10 mouse cellular contexts compared by ENCODE assay signal in the genomic region with DNA sequence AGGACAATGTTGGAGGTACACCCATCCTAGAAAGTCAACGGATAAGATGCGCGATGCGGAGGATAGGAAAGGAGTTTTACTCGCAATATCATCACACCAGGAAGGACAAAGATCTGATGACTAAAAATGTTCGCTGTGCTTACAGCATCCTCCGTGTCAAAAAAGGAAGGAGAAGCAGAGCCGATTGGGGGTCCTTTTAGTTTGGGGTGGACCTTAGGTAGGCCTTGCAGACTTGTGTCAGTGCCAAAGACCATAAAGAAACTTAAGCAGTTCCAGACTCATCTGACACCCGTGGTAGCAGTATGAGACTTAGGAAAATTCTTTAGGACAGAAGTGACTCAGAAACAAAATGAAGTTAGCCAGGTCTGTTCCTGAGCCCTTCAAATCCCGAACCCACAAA. TPM values are rescaled to one million over a fixed set of nuclear protein-coding genes. Genes with fewer than 3 reads are reported as not detected.
DNase-seq lines count a peak whose midpoint lies in the region; ATAC-seq and TF ChIP-seq lines count a peak whose summit lies in the region.
"Not testable (repeated sequence)": the region's sequence is repeated elsewhere in the genome, so short reads cannot be mapped to it uniquely, and the experiment has no call there.
"Had no signal": no experiment of that assay in that cellular context is flagged by ENCODE, and none has a peak within 500 bp of the region (broad histone marks: within the 10 kb centered on the region; RNA-seq: fewer than 3 reads in every experiment).

No protein-coding gene starts in this region.

- H3K9ac ChIP-seq in ES-Bruce4 (ENCODE audit: low read depth, poor library complexity, severe bottlenecking): peak overlapping the region; percentile 52; the same call in 1 of the 2 replicates
- peak overlapping the region; percentile 38; the same call in 1 of the 2 replicates for H3K9ac ChIP-seq in embryonic facial prominence, embryonic 12.5 days
- H3K9ac ChIP-seq in forebrain, postnatal 0 days: 0 out of 2 replicates have a peak overlapping the region, but pooled peaks have one; percentile 33
- peak overlapping the region; percentile 96; the same call in 1 of the 2 replicates for H3K9ac ChIP-seq in hindbrain, embryonic 12.5 days
- peak overlapping the region; percentile 42; the same call in 1 of the 2 replicates for H3K9ac ChIP-seq in kidney, postnatal 0 days (ENCODE audit: low read depth, low read length)
- peak overlapping the region; percentile 55 for H3K9ac ChIP-seq in liver, embryonic 16.5 days (ENCODE audit: low read depth, low read length)
- H3K9ac ChIP-seq in midbrain, embryonic 14.5 days (replicated peaks; ENCODE audit: low read length): peak overlapping the region; percentile 90; the same call in 1 of the 2 replicates
- H3K9ac ChIP-seq in stomach, embryonic 14.5 days (replicated peaks; ENCODE audit: low read depth, low read length): 0 out of 2 replicates have a peak overlapping the region, but pooled peaks have one; percentile 10

- ATAC-seq in embryonic facial prominence, embryonic 12.5 days (ENCODE audit: insufficient number of reproducible peaks, insufficient read depth, low FRiP score, low TSS enrichment): 0 out of 2 replicates have a peak, but pooled peaks have one; percentile 3
- ATAC-seq in forebrain, postnatal 0 days; hindbrain, embryonic 12.5 days (ENCODE audit: low FRiP score); kidney, postnatal 0 days (replicated peaks; ENCODE audit: low FRiP score, low read depth); liver, embryonic 16.5 days (ENCODE audit: low read depth); midbrain, embryonic 14.5 days (ENCODE audit: low FRiP score, low TSS enrichment); stomach, embryonic 14.5 days (ENCODE audit: insufficient number of reproducible peaks, insufficient read depth, low FRiP score, low read depth): not testable (repeated sequence)

- H3K9me3 ChIP-seq in ES-Bruce4 (replicated peaks; ENCODE audit: control insufficient read depth, insufficient read depth, low read length, poor library complexity, severe bottlenecking); embryonic facial prominence, embryonic 12.5 days; forebrain, postnatal 0 days (ENCODE audit: low read length); hindbrain, embryonic 12.5 days (replicated peaks); kidney, postnatal 0 days (replicated peaks; ENCODE audit: low read length); liver, embryonic 16.5 days (replicated peaks; ENCODE audit: control insufficient read depth, low read length); midbrain, embryonic 14.5 days (ENCODE audit: control insufficient read depth, low read length); stomach, embryonic 14.5 days (ENCODE audit: control insufficient read depth, low read depth, low read length): not testable (repeated sequence)

- H3K4me1 ChIP-seq in ES-Bruce4 (ENCODE audit: control insufficient read depth, insufficient read depth, low read length); kidney, postnatal 0 days (replicated peaks; ENCODE audit: insufficient read depth, low read length): not testable (repeated sequence)
- H3K4me1 ChIP-seq in embryonic facial prominence, embryonic 12.5 days: peaks cover 19% of the 10 kb centered on the region
- peaks cover 15% of the 10 kb centered on the region for H3K4me1 ChIP-seq in forebrain, postnatal 0 days (ENCODE audit: insufficient read depth)
- H3K4me1 ChIP-seq in hindbrain, embryonic 12.5 days: peaks cover 29% of the 10 kb centered on the region
- H3K4me1 ChIP-seq in liver, embryonic 16.5 days (ENCODE audit: control insufficient read depth, low read depth, low read length): peaks cover 19% of the 10 kb centered on the region
- H3K4me1 ChIP-seq in midbrain, embryonic 14.5 days (ENCODE audit: control insufficient read depth, insufficient read depth, low read length): peaks cover 21% of the 10 kb centered on the region
- peaks cover 19% of the 10 kb centered on the region for H3K4me1 ChIP-seq in stomach, embryonic 14.5 days (ENCODE audit: control insufficient read depth, insufficient read depth, low read length)

- TF ChIP-seq EP300 in ES-Bruce4 (IDR thresholded peaks at IDR 0.05; ENCODE audit: insufficient read depth, low read depth, low read length): not testable (repeated sequence)

- not testable (repeated sequence) for TF ChIP-seq POLR2A in ES-Bruce4 (IDR thresholded peaks at IDR 0.05; ENCODE audit: insufficient read depth, low read length)

- DNase-seq in forebrain, postnatal 0 days: peak; percentile 5
- not testable (repeated sequence) for DNase-seq in kidney, postnatal 0 days (ENCODE audit: low spot score); midbrain, embryonic 14.5 days

- peak overlapping the region; percentile 95 for H3K4me2 ChIP-seq in embryonic facial prominence, embryonic 12.5 days (replicated peaks)
- H3K4me2 ChIP-seq in forebrain, postnatal 0 days (ENCODE audit: low read depth): peak overlapping the region; percentile 85
- peak overlapping the region; percentile 42 for H3K4me2 ChIP-seq in hindbrain, embryonic 12.5 days (replicated peaks)
- H3K4me2 ChIP-seq in kidney, postnatal 0 days (ENCODE audit: low read length): peak overlapping the region; percentile 82
- peak overlapping the region; percentile 57 for H3K4me2 ChIP-seq in liver, embryonic 16.5 days (ENCODE audit: low read depth, low read length)
- H3K4me2 ChIP-seq in midbrain, embryonic 14.5 days (ENCODE audit: low read length): peak overlapping the region; percentile 48
- peak overlapping the region; percentile 29; the same call in 1 of the 2 replicates for H3K4me2 ChIP-seq in stomach, embryonic 14.5 days (replicated peaks; ENCODE audit: low read depth, low read length)

- peak overlapping the region; percentile 65; the same call in 1 of the 2 replicates for H3K27ac ChIP-seq in ES-Bruce4 (ENCODE audit: insufficient read depth, low read length)
- H3K27ac ChIP-seq in embryonic facial prominence, embryonic 12.5 days: peak overlapping the region; percentile 91
- not testable (repeated sequence) for H3K27ac ChIP-seq in forebrain, postnatal 0 days (ENCODE audit: low read depth, low read length); kidney, postnatal 0 days
- H3K27ac ChIP-seq in hindbrain, embryonic 12.5 days: peak overlapping the region; percentile 87; the same call in 1 of the 2 replicates
- peak overlapping the region; percentile 74 for H3K27ac ChIP-seq in liver, embryonic 16.5 days (ENCODE audit: low read length)
- 0 out of 2 replicates have a peak overlapping the region, but pooled peaks have one; percentile 32 for H3K27ac ChIP-seq in midbrain, embryonic 14.5 days (replicated peaks; ENCODE audit: low read depth, low read length)
- H3K27ac ChIP-seq in stomach, embryonic 14.5 days (ENCODE audit: low read length): peak overlapping the region; percentile 52; the same call in 1 of the 2 replicates

- TF ChIP-seq CTCF in ES-Bruce4 (IDR thresholded peaks at IDR 0.05; ENCODE audit: low read depth, low read length); forebrain, postnatal 0 days (IDR thresholded peaks at IDR 0.05; ENCODE audit: low read depth); kidney, postnatal 0 days (IDR thresholded peaks at IDR 0.05; ENCODE audit: low read depth): not testable (repeated sequence)

- H3K36me3 ChIP-seq in ES-Bruce4 (ENCODE audit: control insufficient read depth, insufficient read depth, low read length, poor library complexity, severe bottlenecking): peaks cover 15% of the 10 kb centered on the region
- peaks cover 10% of the 10 kb centered on the region for H3K36me3 ChIP-seq in embryonic facial prominence, embryonic 12.5 days
- not testable (repeated sequence) for H3K36me3 ChIP-seq in forebrain, postnatal 0 days (ENCODE audit: insufficient read depth); hindbrain, embryonic 12.5 days; kidney, postnatal 0 days (ENCODE audit: insufficient read depth, low read length); liver, embryonic 16.5 days (ENCODE audit: control insufficient read depth, insufficient read depth); midbrain, embryonic 14.5 days (ENCODE audit: control insufficient read depth, insufficient read depth, low read length)
- H3K36me3 ChIP-seq in stomach, embryonic 14.5 days (ENCODE audit: control insufficient read depth, insufficient read depth, low read length): peaks cover 21% of the 10 kb centered on the region

- H3K4me3 ChIP-seq in ES-Bruce4 (ENCODE audit: low read depth, low read length): peak overlapping the region; percentile 54
- H3K4me3 ChIP-seq in embryonic facial prominence, embryonic 12.5 days: peak overlapping the region; percentile 71
- H3K4me3 ChIP-seq in forebrain, postnatal 0 days (ENCODE audit: low read depth, low read length): peak overlapping the region; percentile 79
- H3K4me3 ChIP-seq in hindbrain, embryonic 12.5 days: peak overlapping the region; percentile 98
- peak overlapping the region; percentile 77; the same call in 1 of the 2 replicates for H3K4me3 ChIP-seq in kidney, postnatal 0 days (replicated peaks; ENCODE audit: low read depth, low read length)
- H3K4me3 ChIP-seq in liver, embryonic 16.5 days (ENCODE audit: low read depth, low read length): peak overlapping the region; percentile 76
- peak overlapping the region; percentile 75 for H3K4me3 ChIP-seq in midbrain, embryonic 14.5 days (replicated peaks; ENCODE audit: low read depth, low read length)
- H3K4me3 ChIP-seq in stomach, embryonic 14.5 days (ENCODE audit: low read depth, low read length): peak overlapping the region; percentile 74

- 4% methylated on average over 10 of the region's 10 CpGs for WGBS in embryonic facial prominence, embryonic 12.5 days
- WGBS in forebrain, postnatal 0 days: 4% methylated on average over 8 of the region's 10 CpGs
- WGBS in hindbrain, embryonic 12.5 days: 5% methylated on average over 10 of the region's 10 CpGs
- WGBS in kidney, postnatal 0 days: 4% methylated on average over 6 of the region's 10 CpGs
- WGBS in liver, embryonic 16.5 days (ENCODE audit: insufficient replicate concordance): 1% methylated on average over 10 of the region's 10 CpGs
- WGBS in midbrain, embryonic 14.5 days: 5% methylated on average over 9 of the region's 10 CpGs
- WGBS in stomach, embryonic 14.5 days: 3% methylated on average over 9 of the region's 10 CpGs

- not testable (repeated sequence) for H3K27me3 ChIP-seq in ES-Bruce4 (ENCODE audit: control insufficient read depth, insufficient read depth, low read length, poor library complexity, severe bottlenecking); embryonic facial prominence, embryonic 12.5 days; forebrain, postnatal 0 days (ENCODE audit: insufficient read depth, low read length); hindbrain, embryonic 12.5 days; kidney, postnatal 0 days (ENCODE audit: insufficient read depth, low read length); liver, embryonic 16.5 days (ENCODE audit: control insufficient read depth, insufficient read depth, low read depth, low read length); midbrain, embryonic 14.5 days (ENCODE audit: control insufficient read depth, insufficient read depth, low read length); stomach, embryonic 14.5 days (ENCODE audit: control insufficient read depth, insufficient read depth, low read length)

RNA-seq across cellular contexts. Expression of a gene that starts 0.6 kb away (rescaled TPM):
- 75.8 and 82.7 TPM in 2 replicates for polyA plus RNA-seq in ES-Bruce4 (2011; ENCODE audit: insufficient read depth, insufficient read length, low read depth, missing spikeins)
- polyA plus RNA-seq in embryonic facial prominence, embryonic 12.5 days (2016; fragmentation: Nextera tagmentation; extraction: Ambion mirVana): 40.1 and 40.2 TPM in 2 replicates
- total RNA-seq in forebrain, postnatal 0 days (2014; rRNA removed): 38.5 and 47.6 TPM in 2 replicates
- 18.5 and 24.5 TPM in 2 replicates for polyA plus RNA-seq in forebrain, postnatal 0 days (2015; fragmentation: Nextera tagmentation; extraction: Ambion mirVana)
- polyA plus RNA-seq in hindbrain, embryonic 12.5 days (2016; fragmentation: Nextera tagmentation; extraction: Ambion mirVana): 34.2 and 35.0 TPM in 2 replicates
- polyA plus RNA-seq in kidney, postnatal 0 days (2015; fragmentation: Nextera tagmentation; extraction: Ambion mirVana): 15.6 and 18.5 TPM in 2 replicates
- polyA plus RNA-seq in liver, embryonic 16.5 days (2015; fragmentation: Nextera tagmentation; extraction: Ambion mirVana): 10.5 and 11.3 TPM in 2 replicates
- polyA plus RNA-seq in midbrain, embryonic 14.5 days (2014; fragmentation: Nextera tagmentation; extraction: Ambion mirVana): 32.7 and 40.0 TPM in 2 replicates
- 42.3 and 43.3 TPM in 2 replicates for polyA plus RNA-seq in stomach, embryonic 14.5 days (2014; fragmentation: Nextera tagmentation; extraction: Ambion mirVana)

RNA-seq across cellular contexts. Expression of a gene that starts 31.5 kb away (rescaled TPM):
- polyA plus RNA-seq in ES-Bruce4 (2011; ENCODE audit: insufficient read depth, insufficient read length, low read depth, missing spikeins): not detected in 2 replicates
- 2.1 and 2.3 TPM in 2 replicates for polyA plus RNA-seq in embryonic facial prominence, embryonic 12.5 days (2016; fragmentation: Nextera tagmentation; extraction: Ambion mirVana)
- not detected in 2 replicates for total RNA-seq in forebrain, postnatal 0 days (2014; rRNA removed)
- polyA plus RNA-seq in forebrain, postnatal 0 days (2015; fragmentation: Nextera tagmentation; extraction: Ambion mirVana): 1.3 and 3.1 TPM in 2 replicates
- 1.7 and 3.9 TPM in 2 replicates for polyA plus RNA-seq in hindbrain, embryonic 12.5 days (2016; fragmentation: Nextera tagmentation; extraction: Ambion mirVana)
- 0.91 and 3.0 TPM in 2 replicates for polyA plus RNA-seq in kidney, postnatal 0 days (2015; fragmentation: Nextera tagmentation; extraction: Ambion mirVana)
- polyA plus RNA-seq in liver, embryonic 16.5 days (2015; fragmentation: Nextera tagmentation; extraction: Ambion mirVana): not detected in 2 replicates
- polyA plus RNA-seq in midbrain, embryonic 14.5 days (2014; fragmentation: Nextera tagmentation; extraction: Ambion mirVana): 0.86 and 3.3 TPM in 2 replicates
- polyA plus RNA-seq in stomach, embryonic 14.5 days (2014; fragmentation: Nextera tagmentation; extraction: Ambion mirVana): not detected in 2 replicates
- total RNA-seq: gastrocnemius, postnatal 25 days had no signal
- polyA plus RNA-seq: inflammation-experienced regulatory T-cells, adult 6 months had no signal

RNA-seq across cellular contexts. Expression of a gene that starts 41.1 kb away (rescaled TPM):
- polyA plus RNA-seq in ES-Bruce4 (2011; ENCODE audit: insufficient read depth, insufficient read length, low read depth, missing spikeins): 500 and 515 TPM in 2 replicates
- polyA plus RNA-seq in embryonic facial prominence, embryonic 12.5 days (2016; fragmentation: Nextera tagmentation; extraction: Ambion mirVana): 754 and 814 TPM in 2 replicates
- total RNA-seq in forebrain, postnatal 0 days (2014; rRNA removed): 171 and 209 TPM in 2 replicates
- 428 and 477 TPM in 2 replicates for polyA plus RNA-seq in forebrain, postnatal 0 days (2015; fragmentation: Nextera tagmentation; extraction: Ambion mirVana)
- polyA plus RNA-seq in hindbrain, embryonic 12.5 days (2016; fragmentation: Nextera tagmentation; extraction: Ambion mirVana): 675 and 701 TPM in 2 replicates
- polyA plus RNA-seq in kidney, postnatal 0 days (2015; fragmentation: Nextera tagmentation; extraction: Ambion mirVana): 457 and 487 TPM in 2 replicates
- 188 and 217 TPM in 2 replicates for polyA plus RNA-seq in liver, embryonic 16.5 days (2015; fragmentation: Nextera tagmentation; extraction: Ambion mirVana)
- polyA plus RNA-seq in midbrain, embryonic 14.5 days (2014; fragmentation: Nextera tagmentation; extraction: Ambion mirVana): 451 and 457 TPM in 2 replicates
- 613 and 635 TPM in 2 replicates for polyA plus RNA-seq in stomach, embryonic 14.5 days (2014; fragmentation: Nextera tagmentation; extraction: Ambion mirVana)

RNA-seq across cellular contexts. Expression of a gene that starts 41.1 kb away (rescaled TPM):
- 46.1 and 51.7 TPM in 2 replicates for polyA plus RNA-seq in ES-Bruce4 (2011; ENCODE audit: insufficient read depth, insufficient read length, low read depth, missing spikeins)
- 109 and 115 TPM in 2 replicates for polyA plus RNA-seq in embryonic facial prominence, embryonic 12.5 days (2016; fragmentation: Nextera tagmentation; extraction: Ambion mirVana)
- total RNA-seq in forebrain, postnatal 0 days (2014; rRNA removed): 74.9 and 82.4 TPM in 2 replicates
- polyA plus RNA-seq in forebrain, postnatal 0 days (2015; fragmentation: Nextera tagmentation; extraction: Ambion mirVana): 66.7 and 67.2 TPM in 2 replicates
- 99.6 and 102 TPM in 2 replicates for polyA plus RNA-seq in hindbrain, embryonic 12.5 days (2016; fragmentation: Nextera tagmentation; extraction: Ambion mirVana)
- 53.0 and 59.2 TPM in 2 replicates for polyA plus RNA-seq in kidney, postnatal 0 days (2015; fragmentation: Nextera tagmentation; extraction: Ambion mirVana)
- polyA plus RNA-seq in liver, embryonic 16.5 days (2015; fragmentation: Nextera tagmentation; extraction: Ambion mirVana): 46.7 and 47.0 TPM in 2 replicates
- 80.2 and 81.3 TPM in 2 replicates for polyA plus RNA-seq in midbrain, embryonic 14.5 days (2014; fragmentation: Nextera tagmentation; extraction: Ambion mirVana)
- polyA plus RNA-seq in stomach, embryonic 14.5 days (2014; fragmentation: Nextera tagmentation; extraction: Ambion mirVana): 79.1 and 80.2 TPM in 2 replicates

RNA-seq across cellular contexts. Expression of a gene that starts 54.7 kb away (rescaled TPM):
- 11.7 and 12.9 TPM in 2 replicates for polyA plus RNA-seq in ES-Bruce4 (2011; ENCODE audit: insufficient read depth, insufficient read length, low read depth, missing spikeins)
- 19.9 and 23.0 TPM in 2 replicates for polyA plus RNA-seq in embryonic facial prominence, embryonic 12.5 days (2016; fragmentation: Nextera tagmentation; extraction: Ambion mirVana)
- total RNA-seq in forebrain, postnatal 0 days (2014; rRNA removed): 27.5 and 35.5 TPM in 2 replicates
- 16.4 and 17.9 TPM in 2 replicates for polyA plus RNA-seq in forebrain, postnatal 0 days (2015; fragmentation: Nextera tagmentation; extraction: Ambion mirVana)
- polyA plus RNA-seq in hindbrain, embryonic 12.5 days (2016; fragmentation: Nextera tagmentation; extraction: Ambion mirVana): 19.4 TPM in 2 replicates
- 13.1 and 13.5 TPM in 2 replicates for polyA plus RNA-seq in kidney, postnatal 0 days (2015; fragmentation: Nextera tagmentation; extraction: Ambion mirVana)
- 0.63 and 0.79 TPM in 2 replicates for polyA plus RNA-seq in liver, embryonic 16.5 days (2015; fragmentation: Nextera tagmentation; extraction: Ambion mirVana)
- polyA plus RNA-seq in midbrain, embryonic 14.5 days (2014; fragmentation: Nextera tagmentation; extraction: Ambion mirVana): 13.8 and 13.9 TPM in 2 replicates
- 9.8 and 11.1 TPM in 2 replicates for polyA plus RNA-seq in stomach, embryonic 14.5 days (2014; fragmentation: Nextera tagmentation; extraction: Ambion mirVana)

Comparison
In these comparisons a context has a peak if more than half of its experiments do, and no peak if none do; other contexts are left out.
1. H3K9ac ChIP-seq: peak in every context shown above with its lines; median percentile 96 in hindbrain, embryonic 12.5 days; 90 in midbrain, embryonic 14.5 days; 55 in liver, embryonic 16.5 days; 52 in ES-Bruce4; 42 in kidney, postnatal 0 days; 38 in embryonic facial prominence, embryonic 12.5 days; 33 in forebrain, postnatal 0 days; 10 in stomach, embryonic 14.5 days.
2. H3K4me2 ChIP-seq: peak in every context shown above with its lines; median percentile 95 in embryonic facial prominence, embryonic 12.5 days; 85 in forebrain, postnatal 0 days; 82 in kidney, postnatal 0 days; 57 in liver, embryonic 16.5 days; 48 in midbrain, embryonic 14.5 days; 42 in hindbrain, embryonic 12.5 days; 29 in stomach, embryonic 14.5 days.